Mouse (Mus musculus) induced T-regulatory cell, adult 2 months (primary cell): ENCODE measurements around the gene Apol7a.

Experiments
- DNase-seq: peaks from one replicate; pipeline ENCODE4 v3.0.0-alpha.2; 2012; ENCODE audit warnings: low read depth

Apol7a gene

GRCm38 (mm10) chr15:77344127-77345125 is 54.5 kb downstream of the Apol7a start:
- DNase-seq: no peak

DNA sequence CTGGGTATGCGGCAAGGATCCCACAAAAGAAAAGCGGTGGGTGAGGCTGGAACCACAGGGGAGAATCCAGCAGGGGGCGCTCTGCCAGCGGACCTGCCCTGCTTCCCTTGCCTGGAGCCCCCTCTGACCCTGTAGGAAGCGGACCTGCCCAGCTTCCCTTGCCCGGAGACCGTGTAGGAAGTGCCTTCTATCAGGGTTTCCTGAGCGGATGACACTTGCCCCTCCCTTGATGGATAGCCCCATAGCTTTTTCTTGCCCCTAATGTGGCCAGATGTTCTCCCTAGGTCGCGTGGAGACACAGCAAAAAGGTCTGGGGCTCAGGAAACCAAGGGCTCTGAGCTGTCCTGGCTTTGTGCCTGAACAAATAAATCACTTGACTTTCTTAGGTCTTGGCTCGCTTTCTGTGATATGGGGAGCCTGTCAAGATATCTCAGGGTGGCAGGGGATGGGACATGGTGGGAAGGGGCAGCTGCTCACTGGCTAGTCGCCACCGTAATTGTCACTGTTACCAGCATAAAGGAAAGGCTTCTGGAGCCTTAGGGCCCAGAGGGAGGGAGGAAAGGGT is 55.3 kb downstream of the Apol7a start:
- DNase-seq: peak; percentile 36

DNA sequence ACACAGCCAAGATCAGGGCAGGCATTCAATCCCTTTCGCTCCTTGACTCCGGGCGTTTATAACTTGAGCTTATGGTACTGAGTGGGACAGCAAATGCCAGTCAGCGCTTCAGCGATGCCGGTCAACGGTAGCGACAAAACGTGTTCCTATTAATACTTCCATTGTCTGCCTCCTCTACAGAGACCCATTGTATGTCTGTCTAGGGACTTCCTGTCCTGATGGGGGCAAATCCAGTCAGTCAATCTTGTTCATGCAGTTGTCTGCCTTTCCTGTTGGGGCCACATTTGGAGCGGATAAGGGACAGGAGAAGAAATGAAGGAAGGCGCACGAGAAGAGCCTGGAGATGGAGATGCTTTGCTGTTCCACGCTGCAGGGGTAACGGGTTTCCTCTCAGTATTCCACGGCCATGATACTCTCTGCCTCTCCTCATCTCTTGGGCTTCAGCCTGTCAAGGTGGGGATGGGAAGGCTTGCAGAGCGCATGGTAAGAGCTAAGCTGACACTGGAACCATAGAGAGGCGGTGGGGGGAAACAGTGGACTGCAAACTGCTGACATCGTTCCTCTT is 55.9 kb downstream of the Apol7a start:
- no peak for DNase-seq

- DNase-seq: no peak
Observed at GRCm38 (mm10) chr15:77342005-77342404, 56.9 kb downstream of the Apol7a start.

GRCm38 (mm10) chr15:77340581-77340980 is 58.3 kb downstream of the Apol7a start:
- no peak for DNase-seq

DNA sequence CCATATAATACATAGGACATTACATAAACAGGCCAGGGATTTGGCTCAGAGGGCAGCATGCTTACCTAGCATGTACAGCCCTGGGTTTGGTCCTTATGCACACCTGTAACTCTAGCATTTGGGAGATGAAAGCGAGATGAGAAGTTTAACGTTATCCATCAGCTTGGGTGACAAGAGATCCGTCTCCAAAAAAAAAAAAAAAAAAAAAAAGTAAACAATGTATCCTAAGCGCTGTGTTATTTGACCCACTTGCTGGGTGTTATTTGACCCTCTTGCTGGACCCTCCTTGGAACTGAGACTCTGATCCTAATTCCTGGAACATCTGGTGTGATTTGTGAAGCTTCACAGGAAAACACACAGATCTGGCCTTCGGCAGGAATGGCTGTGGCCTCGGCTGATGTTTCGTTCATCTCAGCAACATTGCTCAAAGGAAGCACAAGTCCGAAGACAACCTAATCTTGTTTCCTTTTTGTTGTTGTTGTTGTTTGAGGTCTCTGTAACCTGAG is 59.9 kb downstream of the Apol7a start:
- no peak for DNase-seq

DNA sequence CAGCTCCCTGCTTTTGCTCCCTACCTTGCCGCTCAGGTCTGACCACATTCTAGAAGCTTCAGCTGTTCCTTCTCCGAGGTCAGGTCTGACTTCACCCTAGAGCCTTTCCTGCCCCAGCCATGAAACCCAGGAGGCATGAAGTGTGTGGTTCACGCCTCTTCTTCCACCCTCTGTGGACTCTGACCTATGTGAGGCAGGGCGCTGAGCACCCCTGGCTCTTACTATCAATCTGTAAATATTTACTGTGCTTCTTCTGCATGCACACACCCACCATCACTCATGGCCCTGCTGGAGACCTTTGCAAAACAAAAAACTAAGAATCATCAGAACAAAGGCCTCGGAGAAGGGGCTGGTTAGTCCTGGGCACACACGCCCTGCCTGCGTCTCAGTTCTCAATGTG is 60.5 kb downstream of the Apol7a start:
- no peak for DNase-seq
